Mouse (Mus musculus) MEL (cell line): Measurements from ENCODE around the gene Nfatc3. TPM values are rescaled to one million over a fixed set of nuclear protein-coding genes. Genes with fewer than 3 reads are reported as not detected.

Source experiments
- DNase-seq: peaks from one replicate; pipeline ENCODE4 v3.0.0; 2011; ENCODE audit warnings: low read depth, low spot score
- H3K27ac ChIP-seq: 2 replicates; pipeline ENCODE4 v1.5.1; 2012; ENCODE audit warnings: low read depth, mild to moderate bottlenecking, control low read depth, low read length, moderate library complexity; ENCODE audit not compliant: control insufficient read depth
- H3K27me3 ChIP-seq, 2 experiments: fragments of 150-350 bp in 1 of 2; sonication (generic) in 1 of 2; 2 replicates each; pipeline ENCODE4 v1.6.1; 2012; ENCODE audit warnings: low read length in 2 of 2, mild to moderate bottlenecking in 2 of 2, improper control_type of control experiment in 1 of 2, moderate library complexity in 1 of 2; ENCODE audit not compliant: insufficient read depth in 2 of 2, control insufficient read depth in 1 of 2
- H3K36me3 ChIP-seq, 2 experiments: 2 replicates each; pipeline ENCODE4 v1.6.1; 2012 to 2014; ENCODE audit warnings: low read length in 2 of 2, improper control_type of control experiment in 1 of 2, inconsistent platforms in 1 of 2, mild to moderate bottlenecking in 1 of 2; ENCODE audit not compliant: insufficient read depth in 2 of 2, control insufficient read depth in 1 of 2
- H3K4me1 ChIP-seq, 2 experiments: fragments of 150-350 bp in 1 of 2; sonication (generic) in 1 of 2; 2 replicates each; pipeline ENCODE4 v1.6.1; 2012; ENCODE audit warnings: low read length in 2 of 2, improper control_type of control experiment in 1 of 2, mild to moderate bottlenecking in 1 of 2; ENCODE audit not compliant: insufficient read depth in 2 of 2, control insufficient read depth in 1 of 2
- H3K4me3 ChIP-seq, 2 experiments: fragments of 150-350 bp in 1 of 2; sonication (generic) in 1 of 2; 2 replicates each; pipeline ENCODE4 v1.5.1; 2012; ENCODE audit warnings: low read depth in 2 of 2, low read length in 2 of 2, mild to moderate bottlenecking in 2 of 2, moderate library complexity in 2 of 2, control low read depth in 1 of 2, improper control_type of control experiment in 1 of 2; ENCODE audit not compliant: control insufficient read depth in 1 of 2, insufficient read depth in 1 of 2
- H3K79me2 ChIP-seq: 2 replicates; pipeline ENCODE4 v1.6.1; 2012; ENCODE audit warnings: mild to moderate bottlenecking, low read length, moderate library complexity; ENCODE audit not compliant: control insufficient read depth, poor library complexity, insufficient read depth
- H3K9ac ChIP-seq: 2 replicates; pipeline ENCODE4 v1.6.1; 2012; ENCODE audit warnings: low read depth, mild to moderate bottlenecking, control low read depth, low read length, moderate library complexity; ENCODE audit not compliant: control insufficient read depth, poor library complexity, severe bottlenecking
- H3K9me3 ChIP-seq: fragments of 150-350 bp; sonication (generic); replicated peaks from 2 replicates; pipeline ENCODE4 v1.6.1; 2012; ENCODE audit warnings: mild to moderate bottlenecking, low read length, improper control_type of control experiment, moderate library complexity; ENCODE audit not compliant: insufficient read depth
- BHLHE40 ChIP-seq: IDR thresholded peaks from 2 replicates; pipeline ENCODE4 v1.6.1; 2012; ENCODE audit warnings: low read depth, mild to moderate bottlenecking, inconsistent platforms, low read length, improper control_type of control experiment, borderline replicate concordance
- CHD1 ChIP-seq: IDR thresholded peaks from 2 replicates; pipeline ENCODE4 v1.6.1; 2012; ENCODE audit warnings: low read depth, mild to moderate bottlenecking, inconsistent platforms, low read length, improper control_type of control experiment
- CHD2 ChIP-seq: IDR thresholded peaks from 2 replicates; pipeline ENCODE4 v1.6.1; 2011; ENCODE audit warnings: low read length, improper control_type of control experiment
- CTCF ChIP-seq, 3 experiments: IDR thresholded peaks in 2 of 3; conservative IDR thresholded peaks in 1 of 3; 2 replicates each; pipeline ENCODE4 v1.5.1; 2011 to 2012; ENCODE audit warnings: low read length in 3 of 3, low read depth in 2 of 3, mild to moderate bottlenecking in 2 of 3, improper control_type of control experiment in 1 of 3, inconsistent platforms in 1 of 3, mixed read lengths in 1 of 3, moderate library complexity in 1 of 3; ENCODE audit not compliant: control insufficient read depth in 1 of 3, insufficient read depth in 1 of 3, poor library complexity in 1 of 3, severe bottlenecking in 1 of 3
- GATA1 ChIP-seq: IDR thresholded peaks from 2 replicates; pipeline ENCODE4 v1.6.1; 2011; ENCODE audit warnings: low read depth, low read length, improper control_type of control experiment
- HCFC1 ChIP-seq: IDR thresholded peaks from 2 replicates; pipeline ENCODE4 v1.6.1; 2012; ENCODE audit warnings: low read depth, mild to moderate bottlenecking, inconsistent platforms, low read length, improper control_type of control experiment, moderate library complexity
- KAT2A ChIP-seq: conservative IDR thresholded peaks from 2 replicates; pipeline ENCODE4 v1.6.1; 2012; ENCODE audit warnings: low read depth, low read length, improper control_type of control experiment, inconsistent platforms
- MAFK ChIP-seq: IDR thresholded peaks from 2 replicates; pipeline ENCODE4 v1.6.1; 2011; ENCODE audit warnings: low read depth, mild to moderate bottlenecking, low read length, improper control_type of control experiment, borderline replicate concordance
- MAX ChIP-seq: IDR thresholded peaks from 2 replicates; pipeline ENCODE4 v1.6.1; 2011; ENCODE audit warnings: low read length, improper control_type of control experiment
- MEF2A ChIP-seq: IDR thresholded peaks from 2 replicates; pipeline ENCODE4 v1.6.1; 2014; ENCODE audit warnings: low read depth, mild to moderate bottlenecking, inconsistent platforms, low read length, improper control_type of control experiment; ENCODE audit not compliant: poor library complexity, insufficient replicate concordance, severe bottlenecking; ENCODE audit errors: extremely low read depth
- MXI1 ChIP-seq: IDR thresholded peaks from 2 replicates; pipeline ENCODE4 v1.6.1; 2011; ENCODE audit warnings: mild to moderate bottlenecking, low read depth, low read length, improper control_type of control experiment
- MYB ChIP-seq: IDR thresholded peaks from 2 replicates; pipeline ENCODE4 v1.6.1; 2011; ENCODE audit warnings: mild to moderate bottlenecking, low read depth, low read length, improper control_type of control experiment
- MYC ChIP-seq: IDR thresholded peaks from 2 replicates; pipeline ENCODE4 v1.6.1; 2011; ENCODE audit warnings: low read depth, mild to moderate bottlenecking, low read length, improper control_type of control experiment, moderate library complexity
- NELFE ChIP-seq: IDR thresholded peaks from 2 replicates; pipeline ENCODE4 v1.6.1; 2011; ENCODE audit warnings: low read depth, low read length, improper control_type of control experiment
- POLR2A ChIP-seq, 2 experiments: IDR thresholded peaks; 2 replicates each; pipeline ENCODE4 v1.6.1; 2011 to 2012; ENCODE audit warnings: low read length in 2 of 2, mild to moderate bottlenecking in 2 of 2, control low read depth in 1 of 2, improper control_type of control experiment in 1 of 2, low read depth in 1 of 2, moderate library complexity in 1 of 2; ENCODE audit not compliant: control insufficient read depth in 1 of 2, insufficient read depth in 1 of 2, poor library complexity in 1 of 2
- POLR2AphosphoS2 ChIP-seq: IDR thresholded peaks from 2 replicates; pipeline ENCODE4 v1.6.1; 2011; ENCODE audit warnings: low read length, improper control_type of control experiment
- POLR2AphosphoS5 ChIP-seq: IDR thresholded peaks from 2 replicates; pipeline ENCODE4 v1.6.1; 2012; ENCODE audit warnings: low read depth, borderline replicate concordance, mild to moderate bottlenecking, inconsistent platforms, low read length, moderate library complexity, mixed read lengths
- SIN3A ChIP-seq: IDR thresholded peaks from 2 replicates; pipeline ENCODE4 v1.6.1; 2012; ENCODE audit warnings: low read length, improper control_type of control experiment, inconsistent platforms
- SMC3 ChIP-seq: IDR thresholded peaks from 2 replicates; pipeline ENCODE4 v1.6.1; 2011; ENCODE audit warnings: low read depth, low read length, improper control_type of control experiment
- TAL1 ChIP-seq: IDR thresholded peaks from 2 replicates; pipeline ENCODE4 v1.6.1; 2012; ENCODE audit warnings: mild to moderate bottlenecking, inconsistent platforms, low read length, moderate library complexity, mixed read lengths
- TBP ChIP-seq: IDR thresholded peaks from 2 replicates; pipeline ENCODE4 v1.8.0; 2011; ENCODE audit warnings: low read depth, low read length, improper control_type of control experiment
- TCF12 ChIP-seq: IDR thresholded peaks from 2 replicates; pipeline ENCODE4 v1.6.1; 2014; ENCODE audit warnings: low read depth, mild to moderate bottlenecking, inconsistent platforms, low read length, improper control_type of control experiment, moderate library complexity
- ZC3H11A ChIP-seq: IDR thresholded peaks from 2 replicates; pipeline ENCODE4 v1.6.1; 2012; ENCODE audit warnings: low read depth, mild to moderate bottlenecking, inconsistent platforms, low read length, improper control_type of control experiment
- ZMIZ1 ChIP-seq: IDR thresholded peaks from 2 replicates; pipeline ENCODE4 v1.6.1; 2012; ENCODE audit warnings: low read depth, mild to moderate bottlenecking, inconsistent platforms, low read length, improper control_type of control experiment, moderate library complexity
- ZNF384 ChIP-seq: IDR thresholded peaks from 2 replicates; pipeline ENCODE4 v1.6.1; 2012; ENCODE audit warnings: low read depth, mild to moderate bottlenecking, inconsistent platforms, low read length, improper control_type of control experiment
- polyA plus RNA-seq, 2 experiments: library from polyadenylated mRNA; stranded (reverse) in 1 of 2; unstranded in 1 of 2; fragments of >175 nt in 1 of 2; fragments of >200 nt in 1 of 2; gene quantifications; 2 replicates each; pipeline versions ENCODE4 v1.2.1 to v1.2.4; 2012; ENCODE audit warnings: low replicate concordance in 2 of 2, low read depth in 1 of 2; ENCODE audit not compliant: insufficient read length in 2 of 2, insufficient read depth in 1 of 2, missing spikeins in 1 of 2
- total RNA-seq: library from RNA; depleted of rRNA; stranded (reverse); fragments of 300-350 nt; gene quantifications from 2 replicates; pipeline ENCODE4 v1.2.3, GENCODE M21; 2012

Gene Nfatc3
- total and polyA plus RNA-seq, 3 experiments, result 14.4 to 59.3 (median 50.2) TPM

DNA sequence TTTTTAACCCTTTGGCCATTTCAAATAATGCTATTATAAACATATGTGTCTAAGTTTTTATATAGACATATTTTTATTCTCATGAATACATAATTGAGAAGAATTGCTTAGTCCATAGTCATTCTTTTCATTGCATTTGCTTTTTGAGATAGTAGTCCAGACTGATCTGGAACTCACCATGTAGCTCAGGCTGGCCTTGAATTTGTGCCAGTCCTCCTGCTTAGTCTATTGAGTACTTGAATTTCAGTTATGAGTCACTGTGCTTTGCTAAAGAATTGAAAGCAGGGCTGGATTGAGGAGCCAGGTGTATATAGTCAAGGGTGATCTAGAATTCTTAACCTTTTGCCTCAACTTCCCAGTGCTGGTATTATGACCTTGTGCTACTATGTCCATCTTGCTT, 15.6 kb downstream of the Nfatc3 start (continued):
- TF ChIP-seq MAFK, result no peak
- TF ChIP-seq HCFC1, result no peak
- no peak for TF ChIP-seq SIN3A
- TF ChIP-seq POLR2A (IDR thresholded peaks at IDR 0.05; ENCODE audit: control insufficient read depth in 1 of 2, insufficient read depth in 1 of 2, low read depth in 1 of 2, low read length in 2 of 2, poor library complexity in 1 of 2), result no peak

DNA sequence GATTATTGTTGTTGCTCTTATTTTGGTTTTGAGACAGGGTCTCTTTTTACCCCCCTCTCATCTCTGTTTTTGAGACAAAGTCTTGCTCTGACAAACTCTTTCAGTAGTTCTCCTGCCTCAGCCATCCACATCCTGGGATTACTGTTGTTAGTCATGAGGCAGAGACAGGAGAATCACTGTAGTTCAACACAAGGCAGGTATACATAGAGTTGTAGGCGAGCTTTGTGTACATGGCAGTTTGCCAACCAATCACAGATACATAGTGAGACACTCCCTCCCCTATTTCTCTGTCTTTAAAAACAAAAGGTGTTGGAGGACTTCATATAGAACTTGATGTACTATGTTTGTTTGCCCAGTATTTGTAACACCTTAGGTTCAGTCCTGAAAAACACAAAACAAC, 16.0 kb downstream of the Nfatc3 start:
- Histone ChIP-seq H3K4me1 (peaks cover 2 to 13% of the 10 kb centered on the region in 2 experiments; a peak in 3 of 4 replicates), H3K27ac (no peak overlapping the region), H3K9me3 (no peaks in the 10 kb centered on the region), H3K36me3 (peaks cover 6 to 19% of the 10 kb centered on the region in 2 experiments), H3K4me3 (no peak overlapping the region), H3K27me3 (no peaks in the 10 kb centered on the region), H3K9ac (no peak overlapping the region), H3K79me2 (peaks cover 54% of the 10 kb centered on the region)
- TF ChIP-seq TAL1 (no peak), POLR2A (IDR thresholded peaks at IDR 0.05; ENCODE audit: control insufficient read depth in 1 of 2, insufficient read depth in 1 of 2, low read depth in 1 of 2, low read length in 2 of 2, poor library complexity in 1 of 2) (no peak), BHLHE40 (no peak), MAFK (no peak), ZC3H11A (no peak), KAT2A (no peak), TBP (no peak), TCF12 (no peak), CHD1 (no peak)
- no peak for DNase-seq

DNA sequence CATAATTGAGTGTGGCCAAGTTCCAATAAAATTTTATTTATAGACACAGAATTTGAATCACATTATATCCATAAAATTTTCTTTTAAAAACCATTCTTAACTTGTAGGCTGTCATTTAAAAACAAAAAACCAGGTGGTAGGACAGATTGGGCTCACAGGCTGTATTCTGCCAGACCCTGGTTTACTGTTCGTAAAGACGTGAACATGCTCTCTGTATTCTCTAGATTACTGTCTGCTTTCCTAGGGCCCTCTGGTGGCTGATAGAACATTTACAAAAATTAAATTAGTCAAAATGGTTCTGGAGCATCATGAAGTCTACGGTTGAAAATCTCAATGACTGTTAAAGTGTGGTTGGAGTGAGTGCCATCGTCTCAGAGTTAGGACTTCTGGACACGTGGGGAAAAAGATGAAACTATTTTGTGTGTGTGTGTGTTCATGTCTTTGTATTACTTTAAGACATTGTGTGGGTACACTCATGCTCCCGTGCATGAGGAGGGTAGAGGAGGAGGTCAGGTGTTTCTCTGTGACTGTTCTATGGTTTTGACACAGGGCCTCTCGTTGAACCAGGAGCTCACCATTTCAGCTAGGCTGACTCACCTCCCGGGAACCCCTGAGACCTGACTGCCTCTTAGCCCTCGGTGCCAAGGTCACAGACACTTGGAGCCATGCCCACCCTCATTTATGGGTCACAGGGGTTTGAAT, 16.7 kb downstream of the Nfatc3 start:
- peaks cover 2 to 13% of the 10 kb centered on the region in 2 experiments; a peak in 3 of 4 replicates for H3K4me1 ChIP-seq
- H3K9ac ChIP-seq, result no peak overlapping the region
- DNase-seq, result peak; percentile 42
- H3K27me3 ChIP-seq, result no peaks in the 10 kb centered on the region
- H3K9me3 ChIP-seq, result no peaks in the 10 kb centered on the region
- H3K36me3 ChIP-seq, result peaks cover 6 to 19% of the 10 kb centered on the region in 2 experiments
- TF ChIP-seq ZMIZ1 (no peak), POLR2AphosphoS5 (no peak), MYC (no peak), MAX (no peak), MYB (no peak), GATA1 (no peak), MXI1 (no peak), MEF2A (no peak), NELFE (no peak), POLR2AphosphoS2 (no peak), CHD2 (no peak), ZNF384 (no peak), CTCF (IDR thresholded peaks at IDR 0.05 in 2 of 3, conservative IDR thresholded peaks at IDR 0.05 in 1 of 3; ENCODE audit: control insufficient read depth in 1 of 3, insufficient read depth in 1 of 3, low read depth in 2 of 3, low read length in 3 of 3, poor library complexity in 1 of 3, severe bottlenecking in 1 of 3) (peak in 2 of 3 experiments; percentile 34 to 52; a peak in 4 of 6 replicates), KAT2A (no peak), SMC3 (peak; percentile 39)
- peaks cover 55% of the 10 kb centered on the region for H3K79me2 ChIP-seq
- H3K4me3 ChIP-seq, result no peak overlapping the region
- 0 out of 2 replicates have a peak overlapping the region, but pooled peaks have one; percentile 7 for H3K27ac ChIP-seq
